Mouse (Mus musculus) myocyte (in vitro differentiated cells): ENCODE measurements at regions not wholly inside any gene's neighbourhood (a gene's known extent, or its start where the extent isn't known, plus 50 kb on each side); places are given as distances from the start of the nearest gene placed in this dataset.

Source experiments
- H3K27me3 ChIP-seq: one replicate; pipeline ENCODE4 v1.6.1; 2011; ENCODE audit not compliant: control insufficient read depth, insufficient read depth, insufficient read length
- H3K36me3 ChIP-seq: one replicate; pipeline ENCODE4 v1.6.1; 2011; ENCODE audit not compliant: control insufficient read depth, insufficient read depth
- H3K4me2 ChIP-seq: one replicate; pipeline ENCODE4 v1.6.1; 2011; ENCODE audit warnings: low read depth, control low read depth
- H3K4me3 ChIP-seq: one replicate; pipeline ENCODE4 v1.5.1; 2011; ENCODE audit warnings: mild to moderate bottlenecking, control low read depth, moderate library complexity
- H3K79me2 ChIP-seq: one replicate; pipeline ENCODE4 v1.6.1; 2011; ENCODE audit not compliant: control insufficient read depth, insufficient read depth
- H3ac ChIP-seq: one replicate; pipeline ENCODE4 v1.6.1; 2011; ENCODE audit not compliant: control insufficient read depth, insufficient read length
- CEBPB ChIP-seq: IDR thresholded peaks from 2 replicates; pipeline ENCODE4 v1.6.1; 2011; ENCODE audit warnings: mild to moderate bottlenecking, moderate library complexity; ENCODE audit not compliant: poor library complexity, insufficient read depth, severe bottlenecking
- E2F4 ChIP-seq: IDR thresholded peaks from one replicate; pipeline ENCODE4 v1.6.1; 2011; ENCODE audit warnings: mild to moderate bottlenecking, control low read depth, moderate library complexity; ENCODE audit not compliant: insufficient read depth
- MAX ChIP-seq: IDR thresholded peaks from one replicate; pipeline ENCODE4 v1.6.1; 2011; ENCODE audit warnings: low read depth, mild to moderate bottlenecking, control low read depth
- MYOD1 ChIP-seq, 3 experiments: IDR thresholded peaks; one replicate each; pipeline ENCODE4 v1.6.1; 2011; ENCODE audit warnings: control low read depth in 2 of 3, low read depth in 2 of 3, mild to moderate bottlenecking in 2 of 3, moderate library complexity in 1 of 3; ENCODE audit not compliant: insufficient read length in 2 of 3, control insufficient read depth in 1 of 3
- MYOG ChIP-seq, 3 experiments: IDR thresholded peaks; one replicate each; pipeline ENCODE4 v1.6.1; 2011; ENCODE audit warnings: control low read depth in 2 of 3, low read depth in 2 of 3, mild to moderate bottlenecking in 2 of 3; ENCODE audit not compliant: insufficient read length in 2 of 3, control insufficient read depth in 1 of 3, insufficient read depth in 1 of 3
- POLR2A ChIP-seq: IDR thresholded peaks from one replicate; pipeline ENCODE4 v1.6.1; 2011; ENCODE audit warnings: low read depth, mild to moderate bottlenecking, control low read depth, moderate library complexity; ENCODE audit not compliant: insufficient read length
- POLR2AphosphoS2 ChIP-seq: IDR thresholded peaks from one replicate; pipeline ENCODE4 v1.6.1; 2011; ENCODE audit warnings: low read depth, control low read depth; ENCODE audit not compliant: insufficient read length
- REST ChIP-seq: IDR thresholded peaks from one replicate; pipeline ENCODE4 v1.6.1; 2011; ENCODE audit warnings: mild to moderate bottlenecking, control low read depth, moderate library complexity; ENCODE audit not compliant: insufficient read depth, insufficient read length
- SRF ChIP-seq: IDR thresholded peaks from one replicate; pipeline ENCODE4 v1.6.1; 2011; ENCODE audit warnings: low read depth; ENCODE audit not compliant: control insufficient read depth, insufficient read length
- TCF12 ChIP-seq: IDR thresholded peaks from one replicate; pipeline ENCODE4 v1.6.1; 2011; ENCODE audit warnings: mild to moderate bottlenecking, control low read depth; ENCODE audit not compliant: poor library complexity, insufficient read depth, severe bottlenecking
- TCF3 ChIP-seq: IDR thresholded peaks from one replicate; pipeline ENCODE4 v1.6.1; 2011; ENCODE audit warnings: low read depth, control low read depth; ENCODE audit not compliant: insufficient read length
- USF1 ChIP-seq: IDR thresholded peaks from one replicate; pipeline ENCODE4 v1.6.1; 2011; ENCODE audit warnings: low read depth, mild to moderate bottlenecking, control low read depth, moderate library complexity

- Histone ChIP-seq H3K36me3 (no peaks in the 10 kb centered on the region), H3K27me3 (no peaks in the 10 kb centered on the region), H3ac (no peak overlapping the region), H3K79me2 (no peaks in the 10 kb centered on the region), H3K4me3 (no peak overlapping the region), H3K4me2 (no peak overlapping the region)
- TF ChIP-seq TCF3 (no peak), TCF12 (no peak), CEBPB (no peak), USF1 (no peak), MYOD1 (IDR thresholded peaks at IDR 0.05; ENCODE audit: control insufficient read depth in 1 of 3, insufficient read length in 2 of 3, low read depth in 2 of 3) (no peak), MYOG (IDR thresholded peaks at IDR 0.05; ENCODE audit: control insufficient read depth in 1 of 3, insufficient read depth in 1 of 3, insufficient read length in 2 of 3, low read depth in 2 of 3) (no peak), REST (no peak), SRF (no peak), POLR2AphosphoS2 (no peak), E2F4 (no peak), POLR2A (no peak)
Observed at GRCm38 (mm10) chr15:41359276-41359675, 1225.1 kb downstream of the 9330182O14Rik start.

GRCm38 (mm10) chr15:41374669-41375068, 1240.5 kb downstream of the 9330182O14Rik start:
- no peaks in the 10 kb centered on the region for H3K79me2 ChIP-seq
- no peak overlapping the region for H3ac ChIP-seq
- TF ChIP-seq MYOG (IDR thresholded peaks at IDR 0.05; ENCODE audit: control insufficient read depth in 1 of 3, insufficient read depth in 1 of 3, insufficient read length in 2 of 3, low read depth in 2 of 3) = no peak
- no peak for TF ChIP-seq POLR2AphosphoS2
- no peak for TF ChIP-seq MYOD1 (IDR thresholded peaks at IDR 0.05; ENCODE audit: control insufficient read depth in 1 of 3, insufficient read length in 2 of 3, low read depth in 2 of 3)
- no peak for TF ChIP-seq USF1
- no peak for TF ChIP-seq CEBPB
- no peak for TF ChIP-seq MAX
- no peak for TF ChIP-seq SRF
- H3K36me3 ChIP-seq = no peaks in the 10 kb centered on the region
- no peak overlapping the region for H3K4me3 ChIP-seq
- no peak overlapping the region for H3K4me2 ChIP-seq
- H3K27me3 ChIP-seq = no peaks in the 10 kb centered on the region

- Histone ChIP-seq H3K4me2 (no peak overlapping the region), H3K4me3 (no peak overlapping the region), H3K36me3 (no peaks in the 10 kb centered on the region), H3K27me3 (no peaks in the 10 kb centered on the region), H3ac (no peak overlapping the region), H3K79me2 (no peaks in the 10 kb centered on the region)
- no peak for TF ChIP-seq SRF
- TF ChIP-seq POLR2AphosphoS2 = no peak
- TF ChIP-seq USF1 = peak; percentile 11
- no peak for TF ChIP-seq MYOD1 (IDR thresholded peaks at IDR 0.05; ENCODE audit: control insufficient read depth in 1 of 3, insufficient read length in 2 of 3, low read depth in 2 of 3)
- TF ChIP-seq POLR2A = no peak
- TF ChIP-seq REST = no peak
- no peak for TF ChIP-seq TCF3
Observed at GRCm38 (mm10) chr15:41375906-41376305, 1241.7 kb downstream of the 9330182O14Rik start.

GRCm38 (mm10) chr15:41379637-41380036, 1245.5 kb downstream of the 9330182O14Rik start:
- no peaks in the 10 kb centered on the region for H3K27me3 ChIP-seq
- no peak overlapping the region for H3ac ChIP-seq
- H3K36me3 ChIP-seq = no peaks in the 10 kb centered on the region
- no peak overlapping the region for H3K4me3 ChIP-seq
- no peaks in the 10 kb centered on the region for H3K79me2 ChIP-seq
- TF ChIP-seq TCF3 (no peak), REST (no peak), E2F4 (no peak), CEBPB (no peak), TCF12 (no peak), MYOG (IDR thresholded peaks at IDR 0.05; ENCODE audit: control insufficient read depth in 1 of 3, insufficient read depth in 1 of 3, insufficient read length in 2 of 3, low read depth in 2 of 3) (no peak)
- no peak overlapping the region for H3K4me2 ChIP-seq

- H3ac ChIP-seq = no peak overlapping the region
- no peaks in the 10 kb centered on the region for H3K36me3 ChIP-seq
- no peaks in the 10 kb centered on the region for H3K79me2 ChIP-seq
- H3K4me2 ChIP-seq = no peak overlapping the region
- no peak overlapping the region for H3K4me3 ChIP-seq
- TF ChIP-seq MYOD1 (IDR thresholded peaks at IDR 0.05; ENCODE audit: control insufficient read depth in 1 of 3, insufficient read length in 2 of 3, low read depth in 2 of 3) = no peak
- no peak for TF ChIP-seq REST
- TF ChIP-seq CEBPB = no peak
- TF ChIP-seq MAX = no peak
- TF ChIP-seq E2F4 = no peak
- TF ChIP-seq MYOG (IDR thresholded peaks at IDR 0.05; ENCODE audit: control insufficient read depth in 1 of 3, insufficient read depth in 1 of 3, insufficient read length in 2 of 3, low read depth in 2 of 3) = no peak
- no peak for TF ChIP-seq POLR2AphosphoS2
- no peak for TF ChIP-seq POLR2A
- TF ChIP-seq USF1 = no peak
- H3K27me3 ChIP-seq = no peaks in the 10 kb centered on the region
Observed at GRCm38 (mm10) chr15:41380429-41380828, 1246.3 kb downstream of the 9330182O14Rik start.
